Mouse (Mus musculus): ENCODE results near the gene Gm20806.
"Not testable (repeated sequence)": the region's sequence is repeated elsewhere in the genome, so short reads cannot be mapped to it uniquely, and the experiment has no call there.

The Gm20806 gene

DNA sequence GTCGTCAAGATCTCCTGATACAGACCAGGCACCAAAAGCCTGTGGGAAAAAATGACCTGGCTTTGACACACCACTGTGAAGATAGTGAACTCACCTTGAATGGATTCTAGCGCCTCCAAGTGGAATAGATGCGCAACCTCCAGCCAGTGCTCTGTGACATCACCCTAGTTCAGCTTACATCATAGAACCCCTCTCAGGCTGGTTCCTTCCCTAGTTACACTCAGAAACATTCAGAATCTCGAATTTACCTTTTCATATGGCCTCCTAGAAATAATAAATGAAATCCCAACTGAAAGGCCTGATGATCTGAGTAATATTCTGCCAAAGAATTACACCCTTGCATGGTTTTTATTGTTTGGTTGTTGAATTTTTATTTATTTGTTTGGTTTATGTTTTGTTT lies at the start of gene Gm20806:
Gene Gm20806, minus strand, starts transcription at position 101 of the 400 bp plus-strand sequence.
- not testable (repeated sequence) for DNase-seq

Data from thymus, postnatal 14 days (tissue).